Mouse (Mus musculus) layer of hippocampus, adult 9-10 months (tissue): ENCODE measurements around the gene Gm49661.
A peak's percentile ranks its signal among the peaks of the same experiment; 100 is the strongest.

Experiments
- DNase-seq: peaks from one replicate; pipeline ENCODE4 v3.0.0; 2022; ENCODE audit warnings: low spot score

Gene Gm49661

GRCm38 (mm10) chr8:84984294-84985048 is 15.2 kb upstream of the Gm49661 start:
- DNase-seq, result no peak

- DNase-seq, result no peak
Measured at GRCm38 (mm10) chr8:84982499-84983011, 13.3 kb upstream of the Gm49661 start.

DNA sequence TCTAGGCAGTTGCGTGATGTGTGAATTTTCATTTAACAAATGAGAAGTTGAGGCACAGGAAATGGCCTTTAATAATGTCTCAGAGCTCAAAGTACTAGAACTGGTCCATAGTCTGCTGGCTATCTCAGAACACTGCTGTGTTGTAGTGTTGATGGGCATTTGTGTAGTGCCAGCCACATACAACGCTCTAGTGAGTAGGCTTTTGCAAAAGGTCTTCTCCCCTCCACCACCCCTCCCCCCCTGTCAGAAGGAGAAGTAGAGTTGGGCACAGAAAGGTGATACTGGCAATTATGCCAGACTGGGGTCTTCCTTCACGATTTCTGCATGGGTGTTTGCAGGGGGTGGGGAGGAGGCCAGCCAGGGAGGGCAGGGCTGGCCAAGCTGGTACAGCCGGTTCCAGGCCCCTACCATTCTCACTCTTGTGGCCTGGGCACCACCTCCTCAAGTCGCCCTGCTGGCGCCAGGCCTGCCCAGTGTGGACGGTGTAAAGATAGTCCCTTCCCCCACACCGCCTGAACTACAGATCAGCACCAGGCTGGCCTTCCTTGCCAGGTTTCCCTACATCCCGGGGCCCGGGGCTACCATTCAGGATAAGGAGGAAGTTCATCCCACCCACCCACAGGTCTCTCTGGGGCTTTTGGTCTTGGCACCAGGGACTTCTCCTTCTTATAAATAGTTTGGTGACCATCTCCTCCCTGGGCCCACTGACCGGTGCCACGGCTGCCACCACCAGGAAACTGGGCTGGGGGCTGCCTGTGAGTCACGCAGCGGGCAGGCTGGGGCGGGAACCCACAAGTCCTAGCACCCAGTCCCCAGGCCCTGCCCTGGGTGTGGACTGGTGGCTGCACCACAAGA is 12.6 kb upstream of the Gm49661 start:
- DNase-seq, result no peak

- no peak for DNase-seq
Measured at GRCm38 (mm10) chr8:84980622-84981358, 11.6 kb upstream of the Gm49661 start.

GRCm38 (mm10) chr8:84979599-84980421 is 10.6 kb upstream of the Gm49661 start:
- DNase-seq, result peak; percentile 91

DNA sequence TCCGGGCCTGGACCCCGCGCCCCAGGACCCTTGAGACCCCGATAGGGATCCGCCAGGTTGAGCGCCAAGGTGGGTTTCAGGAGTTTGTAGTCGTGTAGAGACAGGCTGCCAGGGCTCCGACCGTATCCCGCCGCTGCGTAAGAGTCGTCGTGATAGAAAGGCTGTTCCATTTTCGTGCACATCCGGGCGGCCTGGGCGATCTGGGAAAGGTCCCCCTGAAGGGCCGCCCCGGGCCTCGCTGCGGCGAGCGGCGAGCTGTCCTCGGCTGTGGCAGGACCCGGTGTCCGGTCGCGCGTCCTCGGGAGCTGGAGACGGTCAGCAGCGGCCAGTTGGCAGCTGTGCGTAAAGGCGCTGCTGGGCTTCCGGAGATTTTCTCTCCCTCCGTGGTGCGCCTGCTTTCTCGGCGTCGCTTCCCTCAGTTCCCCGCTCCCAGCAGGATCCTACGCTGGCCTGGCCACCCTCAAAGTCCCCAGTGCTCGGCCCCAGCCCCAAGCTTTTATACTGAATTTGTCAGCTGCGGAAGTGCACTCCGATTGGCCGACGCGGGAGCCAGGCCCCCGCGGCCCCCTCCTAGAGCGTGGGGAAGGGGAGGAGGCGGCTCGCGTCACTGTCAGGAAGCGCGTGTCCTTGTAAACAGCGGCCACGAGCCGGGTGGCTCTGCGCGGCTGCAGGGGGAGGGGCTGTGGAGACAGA is 9.2 kb upstream of the Gm49661 start, which contains the start of gene Junb:
Gene Junb (minus strand): TSS at position 471 of the 693 bp plus-strand sequence.
- DNase-seq, result peak; percentile 96

GRCm38 (mm10) chr8:84977435-84978247 is 8.4 kb upstream of the Gm49661 start:
- DNase-seq, result no peak

DNA sequence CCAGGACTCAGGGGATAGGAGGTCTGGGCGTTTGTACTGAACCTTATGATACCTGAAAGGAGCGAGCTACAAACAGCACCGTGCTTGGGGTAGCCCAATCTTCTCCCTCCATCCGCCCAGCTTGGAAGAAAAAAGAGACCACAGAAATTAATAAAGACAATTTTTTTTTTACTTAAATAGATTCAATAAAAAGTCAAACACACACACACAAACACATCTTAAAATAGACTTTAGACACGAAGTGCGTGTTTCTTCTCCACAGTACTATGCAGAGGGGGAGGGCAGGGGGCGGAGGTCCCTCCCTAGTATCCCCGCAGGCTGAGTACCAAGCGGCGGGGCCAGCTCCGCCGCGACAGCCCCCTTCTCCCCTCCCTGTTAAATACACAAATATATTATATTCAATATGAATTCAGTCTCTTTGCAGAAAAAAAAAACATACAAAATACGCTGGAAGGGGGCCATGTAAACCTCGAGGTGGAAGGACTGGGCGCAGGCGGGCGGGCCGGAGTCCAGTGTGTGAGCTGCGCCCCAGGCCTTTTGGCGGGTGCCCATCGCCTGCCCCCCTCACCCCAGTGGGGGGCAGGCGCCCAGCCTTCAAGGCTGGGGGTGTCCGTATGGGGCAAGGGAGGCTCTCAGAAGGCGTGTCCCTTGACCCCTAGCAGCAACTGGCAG is 7.7 kb upstream of the Gm49661 start:
- DNase-seq, result no peak

- peak; percentile 94 for DNase-seq
Measured at GRCm38 (mm10) chr8:84976031-84976762, 7.0 kb upstream of the Gm49661 start.

GRCm38 (mm10) chr8:84975434-84975833 is 6.2 kb upstream of the Gm49661 start:
- no peak for DNase-seq

DNA sequence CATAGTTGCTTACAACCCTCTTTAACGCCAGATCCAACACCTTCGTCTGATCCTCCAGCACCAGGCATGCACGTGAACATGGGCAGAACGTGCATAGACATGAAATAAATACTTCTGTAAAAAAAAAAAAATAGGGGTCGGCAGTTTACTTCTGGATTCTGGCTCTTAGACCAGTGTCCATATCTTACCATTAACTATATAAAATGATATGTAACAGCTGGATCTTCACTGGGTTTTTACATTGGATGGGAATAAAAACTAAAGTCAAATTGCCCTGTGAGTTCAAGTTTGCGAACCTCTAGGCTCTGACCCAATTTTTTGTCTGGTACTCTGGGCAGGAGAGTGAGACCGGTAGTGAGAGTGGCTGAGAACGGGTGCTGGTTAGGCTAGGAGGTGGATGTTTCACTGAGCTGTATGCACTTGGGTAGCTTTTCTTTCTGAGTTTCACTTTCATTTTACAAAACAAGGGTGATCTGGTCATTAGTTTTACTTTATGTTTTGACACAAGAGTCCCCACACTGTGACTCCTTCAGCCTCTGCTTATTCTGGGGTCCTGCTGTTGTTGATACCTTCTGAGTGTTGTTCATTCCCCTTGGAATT is 5.4 kb upstream of the Gm49661 start:
- DNase-seq, result no peak

DNA sequence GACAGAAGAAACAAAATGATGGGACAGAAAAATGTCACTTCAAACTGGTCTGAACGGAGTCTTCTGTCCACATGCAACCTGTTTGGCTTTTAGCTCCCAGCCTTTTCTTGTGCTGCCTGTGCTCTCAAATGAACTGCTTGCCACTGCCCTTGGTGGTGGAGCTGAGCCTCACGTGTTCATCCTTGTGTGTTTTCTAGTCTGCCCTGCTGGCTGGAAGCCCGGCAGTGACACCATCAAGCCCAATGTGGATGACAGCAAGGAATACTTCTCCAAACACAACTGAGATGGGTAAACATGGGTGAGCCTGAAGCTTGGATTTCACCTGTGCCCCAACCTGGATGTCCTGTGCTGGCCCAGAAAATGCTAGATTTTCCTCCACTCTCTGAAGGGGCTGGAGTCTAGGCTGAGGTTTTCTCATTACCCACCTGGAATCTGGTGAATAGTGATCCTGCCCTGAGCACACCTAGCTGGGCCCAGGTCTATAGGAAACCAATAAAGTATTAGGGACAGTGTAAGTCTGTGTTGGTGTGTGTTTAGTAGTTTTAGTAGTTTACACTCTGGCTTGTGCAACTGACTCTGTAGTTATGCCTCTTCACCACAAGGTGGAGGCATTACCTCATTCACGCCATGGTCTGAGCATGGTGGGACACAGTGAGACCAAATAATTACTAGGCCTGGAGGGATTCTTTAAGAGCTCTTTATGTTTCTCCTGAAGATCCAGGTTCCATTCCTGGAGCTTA is 4.7 kb upstream of the Gm49661 start:
- DNase-seq, result no peak

DNA sequence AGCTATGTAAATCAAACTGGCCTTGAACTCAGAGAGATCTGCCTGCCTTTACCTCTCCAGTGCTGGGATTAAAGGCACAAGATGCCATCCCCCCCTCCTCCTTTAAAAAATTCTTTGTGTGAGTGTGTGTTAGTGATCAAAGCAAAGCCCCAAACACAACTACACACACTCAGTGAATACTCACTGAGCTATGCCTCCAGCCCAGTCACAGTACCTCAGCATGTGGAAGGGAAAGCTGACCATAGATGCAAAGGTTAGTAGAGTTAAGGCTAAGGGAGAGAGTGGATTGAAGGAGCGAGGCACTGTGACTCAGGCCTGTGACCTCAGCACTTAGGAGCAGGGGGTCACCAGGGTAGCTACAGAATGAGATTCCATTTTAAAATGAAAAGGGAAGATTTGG is 3.8 kb upstream of the Gm49661 start:
- DNase-seq, result no peak

- DNase-seq, result no peak
Measured at GRCm38 (mm10) chr8:84970913-84971312, 1.7 kb upstream of the Gm49661 start.

GRCm38 (mm10) chr8:84970135-84970790 is 1.0 kb upstream of the Gm49661 start:
- no peak for DNase-seq

- no peak for DNase-seq
Measured at GRCm38 (mm10) chr8:84968650-84969049, 583 bp downstream of the Gm49661 start.
